Mouse (Mus musculus) embryo, embryonic 10 days (tissue): Measurements from ENCODE around the gene Hspa8.
A peak's percentile ranks its signal among the peaks of the same experiment; 100 is the strongest.
"Not testable (repeated sequence)": the region's sequence is repeated elsewhere in the genome, so short reads cannot be mapped to it uniquely, and the experiment has no call there.

Experiments
- DNase-seq: peaks from one replicate; pipeline ENCODE4 v3.0.0-alpha.2; 2015; ENCODE audit warnings: low spot score

The Hspa8 gene

DNA sequence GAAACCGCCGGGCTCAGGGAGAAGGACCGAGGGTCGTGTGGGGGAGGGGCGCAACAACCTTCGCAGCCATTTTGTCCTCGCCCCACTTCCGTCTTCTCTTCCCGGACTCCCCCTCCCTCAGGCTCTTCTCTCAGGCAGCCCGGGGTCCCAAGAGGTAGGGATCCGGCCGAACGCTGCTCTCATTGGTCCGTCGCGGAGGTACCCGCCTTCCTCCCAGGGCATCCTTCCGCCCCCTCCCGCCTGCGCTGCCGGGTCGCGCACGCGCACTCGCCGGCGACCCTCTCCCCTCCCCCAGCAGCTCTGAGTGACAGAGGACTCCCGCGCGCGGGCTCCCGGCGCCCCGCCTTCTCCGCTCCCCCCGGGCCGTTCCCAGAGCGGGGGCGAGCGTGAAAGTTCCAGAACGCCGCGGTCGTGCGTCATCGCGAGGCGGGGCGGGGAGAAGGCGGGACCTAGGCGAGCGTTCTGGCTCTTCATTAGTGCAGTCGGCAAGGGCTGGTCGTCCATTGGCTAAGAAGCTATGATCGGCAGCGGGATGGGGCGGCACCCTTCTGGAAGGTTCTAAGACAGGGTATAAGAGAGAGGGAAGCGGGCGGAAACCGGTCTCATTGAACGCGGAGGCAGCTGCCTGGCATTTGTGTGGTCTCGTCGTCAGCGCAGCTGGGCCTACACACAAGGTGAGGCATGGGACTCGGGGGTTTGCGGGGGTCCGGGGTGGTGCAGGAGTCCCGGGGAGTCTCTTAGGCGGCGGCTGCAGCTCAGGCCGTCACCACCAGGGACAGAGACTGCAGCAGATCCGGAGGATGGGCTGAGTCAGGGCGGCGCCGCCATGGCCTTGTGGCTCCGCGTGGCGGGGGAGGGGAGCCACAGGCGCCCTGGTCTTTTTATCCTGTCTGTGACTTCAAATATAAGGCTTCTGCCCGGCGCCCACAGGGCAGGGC is at the start of gene Hspa8:
Gene Hspa8 (plus strand): TSS at position 310 of the 938 bp plus-strand sequence.
- DNase-seq: peak; percentile 99

DNA sequence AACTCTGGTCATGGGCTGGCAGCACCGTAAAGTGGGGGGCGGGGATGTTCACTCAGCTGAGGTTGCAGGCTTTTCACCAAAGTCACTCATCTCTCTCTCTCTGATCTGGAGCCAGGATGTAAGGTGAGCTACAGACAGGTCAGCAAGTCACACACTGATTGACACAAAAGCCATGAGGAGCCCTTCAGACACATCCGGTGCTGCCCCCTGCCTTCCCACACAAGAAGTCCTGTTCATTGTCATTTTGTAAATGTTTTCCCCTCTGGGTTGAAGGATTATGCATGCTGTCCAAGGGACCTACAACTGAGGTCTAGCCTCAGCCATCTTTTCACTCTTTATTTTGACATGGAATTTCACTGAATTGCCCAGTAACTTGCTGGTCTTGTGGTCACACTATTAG is 49.0 kb upstream of the Hspa8 start:
- DNase-seq: peak; percentile 47

DNA sequence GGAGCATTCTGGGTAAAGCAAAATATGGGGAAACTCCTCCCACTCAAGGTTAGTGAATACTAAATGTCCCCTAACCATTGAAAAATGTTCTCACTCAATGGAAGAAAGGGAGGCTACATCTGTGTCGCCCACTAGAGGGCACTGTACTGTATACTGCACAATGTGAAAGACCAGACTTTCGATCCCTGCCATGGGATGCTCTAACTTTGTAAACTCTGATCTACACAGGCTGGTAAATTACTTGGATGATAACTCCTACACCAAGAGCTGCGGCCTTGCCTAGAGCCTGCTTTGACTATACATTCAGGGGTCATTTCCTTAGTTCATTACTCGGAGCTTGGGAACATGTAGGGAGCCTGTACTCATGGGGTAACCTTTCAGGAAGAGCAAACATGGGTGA is 44.4 kb upstream of the Hspa8 start:
- DNase-seq: peak; percentile 89

DNA sequence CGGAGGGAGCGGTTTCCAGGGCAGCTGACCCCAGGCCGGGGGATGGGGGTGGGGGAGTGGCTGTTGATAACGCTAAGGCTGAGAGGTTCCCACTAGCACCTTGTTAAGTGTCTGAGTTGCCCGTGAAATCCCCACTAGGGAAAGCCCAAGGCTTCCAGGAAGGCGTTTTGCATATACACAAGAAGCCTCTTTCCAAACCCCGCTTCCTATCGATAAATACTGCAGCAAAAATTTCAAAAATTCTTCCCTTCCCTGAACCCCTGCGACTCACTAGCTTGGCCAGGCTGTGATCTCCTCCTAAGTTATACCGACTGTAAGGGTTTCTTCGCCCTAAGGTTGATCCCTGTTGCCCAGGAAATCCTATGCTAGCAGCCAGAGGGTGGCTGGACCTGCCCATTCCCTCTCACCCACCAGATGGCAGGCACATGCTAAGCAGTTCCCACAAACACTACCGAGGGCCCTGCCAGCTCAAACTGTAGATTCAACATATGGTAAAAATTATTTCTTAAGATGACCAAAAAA is 43.6 kb upstream of the Hspa8 start:
- DNase-seq: peak; percentile 81

DNA sequence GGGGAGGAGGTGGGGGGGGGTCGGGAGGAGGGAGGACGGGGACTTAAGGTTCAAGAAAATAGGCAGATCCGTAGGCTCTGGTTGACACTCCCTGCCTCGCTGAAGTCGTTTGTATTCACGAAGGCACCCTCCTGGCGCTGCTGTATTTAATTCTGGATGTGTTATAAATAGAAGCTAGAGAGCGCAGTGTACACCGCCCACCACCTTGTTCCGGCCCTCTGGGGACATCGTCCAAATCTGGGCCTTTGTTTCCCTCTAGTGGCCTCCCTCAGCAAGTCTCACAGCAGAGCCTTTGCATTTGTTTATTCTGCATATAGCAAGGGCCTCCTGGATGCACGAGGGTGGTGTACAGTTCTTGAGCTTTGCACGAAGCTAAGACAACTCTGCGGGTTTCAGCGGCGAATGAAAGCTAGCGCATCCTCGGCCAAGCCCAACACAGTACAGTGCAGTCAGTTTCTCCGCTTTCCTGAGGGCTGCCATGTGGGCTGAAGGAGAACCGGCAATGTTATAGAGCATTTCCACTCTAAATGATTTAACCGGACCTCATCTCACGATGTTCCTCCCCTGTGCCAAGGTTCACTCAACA is 43.0 kb upstream of the Hspa8 start:
- DNase-seq: peak; percentile 87

DNA sequence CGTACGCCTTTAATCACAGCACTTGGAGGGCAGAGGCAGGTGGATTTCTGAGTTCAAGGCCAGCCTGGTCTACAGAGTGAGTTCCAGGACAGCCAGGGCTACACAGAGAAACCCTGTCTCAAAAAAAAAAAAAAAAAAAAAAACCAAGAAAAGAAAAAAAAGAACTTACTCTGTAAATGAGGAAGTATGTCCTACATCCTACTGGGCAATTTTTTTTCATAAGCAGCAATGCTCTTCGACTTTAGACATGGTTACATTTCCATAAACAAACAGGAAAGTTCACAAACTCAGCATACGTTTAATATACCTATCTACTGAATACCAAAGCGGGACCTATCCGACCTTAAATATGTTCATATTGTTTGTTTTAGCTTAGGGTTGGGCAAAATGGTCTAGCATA is 38.4 kb upstream of the Hspa8 start:
- no peak for DNase-seq

DNA sequence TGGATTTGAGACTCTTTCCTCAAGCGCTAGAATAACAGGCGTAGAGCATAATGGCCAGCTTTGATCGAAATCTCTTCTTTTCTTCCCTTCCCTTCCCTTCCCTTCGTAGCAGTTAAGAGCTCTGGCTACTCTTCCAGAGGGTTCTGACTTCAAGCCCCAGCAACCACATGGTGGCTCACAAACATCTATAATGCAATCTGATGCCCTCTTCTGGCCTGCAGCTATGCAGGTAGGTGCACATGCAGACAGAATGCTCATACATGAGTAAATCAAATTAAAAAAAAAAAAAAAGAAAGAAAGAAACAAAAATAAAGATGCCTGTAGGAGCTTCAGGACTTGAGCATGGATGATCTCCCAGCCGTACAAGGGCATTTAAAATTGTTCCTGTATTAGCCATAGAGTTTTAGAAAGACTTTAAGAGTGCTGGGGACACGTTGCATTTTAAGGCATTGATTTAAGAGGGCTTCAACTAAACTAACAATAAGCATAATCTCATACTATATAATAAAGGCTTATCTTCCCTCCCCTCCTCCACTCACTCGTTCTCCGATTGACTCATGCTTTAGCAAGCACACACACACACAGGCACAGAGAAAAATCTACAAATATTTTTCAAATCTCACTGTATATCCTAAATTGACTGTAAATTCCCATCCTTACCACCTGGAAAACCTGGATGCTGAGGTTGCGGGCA is 35.8 kb upstream of the Hspa8 start:
- DNase-seq: no peak

DNA sequence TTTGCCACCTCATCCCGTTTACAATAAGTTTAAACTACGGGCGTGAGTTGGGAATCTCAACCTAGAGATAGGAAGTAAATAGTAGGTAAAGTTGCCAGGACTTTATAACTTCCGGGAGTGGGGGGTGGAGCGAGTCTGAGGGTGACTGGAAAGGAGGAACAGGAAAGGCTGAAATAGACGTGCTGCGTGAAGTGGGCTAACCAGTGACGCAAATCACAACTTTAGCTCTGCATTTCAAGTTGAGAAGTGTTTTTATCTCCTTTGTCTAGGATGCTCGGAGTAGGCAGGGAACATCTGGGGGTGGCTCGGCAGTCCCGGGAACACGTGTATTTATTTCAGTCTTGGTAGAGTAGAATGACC is 35.2 kb upstream of the Hspa8 start:
- no peak for DNase-seq

DNA sequence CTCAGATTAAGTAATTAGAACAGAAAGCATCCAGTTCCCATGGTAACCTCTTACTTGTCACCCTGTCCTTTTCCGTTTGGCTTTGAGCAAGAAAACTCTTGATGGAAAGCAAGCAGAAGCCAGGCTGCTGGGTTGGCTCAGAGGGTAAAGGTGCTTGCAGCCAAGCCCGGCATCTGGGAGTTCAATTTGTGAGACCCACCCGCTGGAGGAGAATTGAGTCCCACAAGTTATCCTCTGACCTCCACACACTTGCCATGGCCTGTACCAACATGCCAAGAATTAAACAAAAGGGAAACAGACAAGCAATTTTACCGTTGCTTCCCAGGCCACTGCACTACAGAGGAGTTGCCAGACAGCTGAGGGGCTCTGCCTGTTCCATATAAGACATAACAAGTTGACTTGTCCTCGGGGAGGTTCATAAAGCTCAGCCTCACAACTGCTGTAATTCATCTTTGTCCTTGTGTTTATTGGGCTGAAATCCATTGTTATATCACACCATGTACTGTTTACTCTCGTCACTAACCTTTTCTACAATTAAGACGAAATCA is 34.7 kb upstream of the Hspa8 start:
- DNase-seq: no peak

DNA sequence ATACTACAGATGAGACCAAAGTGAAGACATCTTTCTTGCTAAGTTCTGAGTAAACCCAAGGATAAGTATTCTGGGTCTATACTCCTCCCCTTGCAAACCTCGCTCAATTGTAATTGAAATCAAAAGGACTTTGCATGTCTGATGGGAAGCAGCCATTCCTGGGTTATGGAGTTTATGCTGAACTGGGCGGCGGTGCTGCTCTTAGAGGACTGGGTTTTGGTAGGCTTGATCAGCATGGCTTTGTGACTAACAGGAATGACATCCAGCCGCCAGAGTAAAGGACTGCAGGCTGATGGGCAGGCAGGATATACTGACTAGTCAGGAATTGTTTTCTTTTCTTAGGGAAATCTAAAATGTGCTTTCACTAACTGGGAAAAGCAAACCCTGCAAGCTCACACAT is 32.8 kb upstream of the Hspa8 start:
- DNase-seq: no peak

DNA sequence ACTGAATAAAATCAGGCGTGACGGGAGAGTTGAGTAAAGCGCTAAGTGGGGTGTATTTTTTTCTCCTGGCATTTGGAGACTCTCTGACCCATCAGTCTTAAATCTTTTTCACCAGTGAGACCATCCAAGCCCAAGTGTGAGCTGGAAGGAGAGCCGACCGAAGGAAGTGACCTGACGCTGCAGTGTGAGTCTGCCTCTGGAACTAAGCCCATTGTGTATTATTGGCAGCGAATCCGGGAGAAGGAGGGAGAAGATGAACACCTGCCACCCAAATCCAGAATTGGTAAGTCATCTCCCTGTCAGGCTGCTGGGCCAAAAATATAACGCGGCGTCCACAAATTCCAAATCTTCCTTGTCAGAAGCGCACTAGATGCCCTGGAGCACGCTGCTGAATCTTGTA is 28.5 kb upstream of the Hspa8 start:
- no peak for DNase-seq

DNA sequence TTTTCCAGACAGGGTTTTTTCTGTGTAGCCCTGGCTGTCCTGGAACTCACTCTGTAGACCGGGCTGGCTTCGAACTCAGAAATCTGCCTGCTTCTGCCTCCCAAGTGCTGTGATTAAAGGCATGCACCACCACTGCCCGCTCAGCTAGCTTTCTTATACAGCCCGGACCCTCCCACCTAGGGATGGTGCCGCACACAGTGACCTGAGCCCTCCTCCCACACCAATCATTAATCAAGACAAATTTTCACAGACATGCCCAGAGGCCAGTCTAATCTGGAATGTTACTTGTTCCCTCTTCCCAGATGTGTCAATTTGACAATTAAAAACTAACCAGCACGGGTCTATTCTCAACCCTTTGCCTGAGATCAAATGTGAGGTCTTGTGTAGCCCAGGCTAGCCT is 27.6 kb upstream of the Hspa8 start:
- DNase-seq: not testable (repeated sequence)

DNA sequence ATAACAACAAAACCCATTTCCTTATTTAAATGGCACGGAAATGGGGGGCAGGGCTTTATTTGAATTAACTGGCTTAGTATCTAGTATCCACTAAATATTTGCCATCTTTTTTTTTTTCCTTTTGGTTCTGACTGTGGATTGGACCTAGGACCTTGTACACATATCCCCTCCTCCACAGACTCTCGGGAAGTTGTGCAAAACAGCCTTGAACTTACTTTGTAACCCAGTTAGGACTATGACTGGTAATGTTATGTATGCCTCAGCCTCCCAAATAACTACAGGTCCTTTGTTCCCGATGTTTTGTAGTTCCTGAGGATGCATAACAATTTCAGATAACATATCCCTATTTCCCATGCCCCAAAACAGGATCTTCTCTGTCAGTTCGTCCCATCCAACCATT is 26.9 kb upstream of the Hspa8 start:
- no peak for DNase-seq

DNA sequence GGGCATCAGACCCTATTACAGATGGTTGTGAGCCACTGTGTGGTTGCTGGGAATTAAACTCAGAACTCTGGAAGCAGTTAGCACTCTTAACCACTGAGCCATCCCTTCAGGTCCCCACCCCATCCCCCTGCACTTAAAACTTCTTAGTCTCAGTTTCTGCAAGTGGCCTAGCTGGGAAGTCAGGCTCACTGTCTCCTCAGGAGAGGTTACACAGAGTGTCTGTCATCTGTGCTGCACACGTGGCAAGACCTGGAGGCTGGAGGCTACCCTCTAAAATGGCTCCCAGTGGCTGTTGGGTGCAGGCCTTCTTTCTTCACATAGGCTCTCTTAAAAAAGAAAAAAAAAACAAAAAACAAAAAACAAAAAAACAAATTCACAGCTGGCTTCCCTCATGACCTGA is 24.7 kb upstream of the Hspa8 start:
- no peak for DNase-seq

DNA sequence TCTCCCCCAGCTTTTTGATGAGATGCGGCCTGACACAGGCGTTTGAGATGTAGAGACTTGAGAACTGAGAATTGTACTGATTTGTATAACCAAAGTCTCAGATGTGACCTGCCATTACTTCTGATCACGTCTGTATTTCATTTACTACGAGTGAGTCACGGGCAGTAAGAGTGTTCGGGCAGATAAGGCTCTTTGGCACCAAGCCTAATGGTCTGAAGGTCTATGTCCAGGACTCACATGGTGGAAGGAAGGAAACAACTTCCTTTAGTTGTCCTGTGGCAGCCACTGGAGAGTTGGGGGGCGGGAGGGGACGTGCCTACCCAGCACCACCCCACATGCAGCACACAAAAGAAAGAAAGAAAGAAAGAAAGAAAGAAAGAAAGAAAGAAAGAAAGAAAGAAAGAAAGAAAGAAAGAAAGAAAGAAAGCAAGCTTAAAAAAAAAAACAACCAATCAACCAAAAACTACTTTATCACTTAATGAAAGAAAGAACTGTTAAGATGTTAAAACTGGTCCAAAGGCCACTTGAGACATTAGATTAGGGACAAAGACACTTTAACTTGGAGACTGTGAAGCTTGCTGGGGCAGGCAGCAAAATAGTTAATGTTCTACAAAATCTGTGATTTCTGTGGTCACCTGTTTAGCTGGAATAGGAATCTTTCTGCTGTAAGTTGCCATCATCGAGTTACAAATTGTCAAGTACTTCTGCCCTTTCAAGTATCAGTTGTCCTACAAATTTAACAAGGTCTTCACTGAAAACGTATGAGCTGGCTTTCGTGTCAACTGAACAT is 24.1 kb upstream of the Hspa8 start:
- no peak for DNase-seq

DNA sequence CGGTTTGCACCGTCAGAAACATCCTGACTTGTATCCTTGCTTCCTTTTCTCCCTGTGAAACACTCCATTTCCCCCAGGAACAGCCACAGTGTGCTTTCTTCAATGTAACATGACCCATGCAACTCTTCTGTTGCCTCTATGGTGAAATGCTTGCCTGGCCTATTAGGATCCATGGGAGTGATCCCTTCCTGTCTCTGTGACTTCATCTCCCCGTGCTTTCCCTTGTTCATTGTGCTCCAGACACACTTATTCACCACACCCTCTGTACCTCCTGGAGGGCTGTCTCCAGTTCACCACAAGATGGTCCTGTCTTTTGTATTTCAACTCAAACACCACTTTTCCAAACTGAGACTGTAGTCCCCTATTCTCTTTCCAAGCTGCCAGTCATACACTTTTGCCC is 20.7 kb upstream of the Hspa8 start:
- no peak for DNase-seq

DNA sequence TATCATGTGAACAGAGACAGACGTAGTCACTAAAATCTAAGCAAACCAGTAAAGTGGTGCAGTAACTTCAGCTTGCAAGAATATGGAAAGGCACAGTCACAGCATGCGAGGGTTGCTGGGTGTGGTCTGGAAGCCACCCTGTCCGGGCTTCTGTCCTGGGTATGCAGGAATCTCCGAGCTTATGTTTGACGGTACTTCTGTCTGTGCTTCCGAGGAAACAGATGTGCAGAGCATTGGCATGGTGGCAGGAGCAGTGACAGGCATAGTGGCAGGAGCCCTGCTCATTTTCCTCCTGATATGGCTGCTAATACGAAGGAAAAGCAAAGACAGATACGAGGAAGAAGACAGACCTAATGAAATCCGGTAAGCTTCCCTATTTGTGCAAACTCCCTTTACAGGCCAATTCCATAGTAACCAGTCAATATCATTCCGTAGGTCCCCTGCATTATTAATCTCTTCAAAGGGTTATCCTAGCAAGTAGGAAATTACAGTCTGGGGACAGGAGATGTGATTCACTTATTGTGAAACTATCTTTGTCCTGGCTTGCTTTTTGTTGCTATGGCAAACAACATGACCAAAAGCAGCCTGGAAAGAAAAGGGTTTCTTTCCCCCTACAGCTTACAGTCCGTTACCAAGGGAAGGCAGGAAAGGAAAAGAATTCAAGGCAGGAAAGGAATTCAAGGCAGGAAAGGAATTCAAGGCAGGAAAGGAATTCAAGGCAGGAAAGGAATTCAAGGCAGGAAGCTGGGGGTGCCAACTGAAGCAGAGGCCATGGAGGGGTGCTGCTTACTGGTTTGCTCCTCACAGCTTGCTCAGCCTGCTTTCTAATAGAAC is 19.7 kb upstream of the Hspa8 start:
- no peak for DNase-seq

DNA sequence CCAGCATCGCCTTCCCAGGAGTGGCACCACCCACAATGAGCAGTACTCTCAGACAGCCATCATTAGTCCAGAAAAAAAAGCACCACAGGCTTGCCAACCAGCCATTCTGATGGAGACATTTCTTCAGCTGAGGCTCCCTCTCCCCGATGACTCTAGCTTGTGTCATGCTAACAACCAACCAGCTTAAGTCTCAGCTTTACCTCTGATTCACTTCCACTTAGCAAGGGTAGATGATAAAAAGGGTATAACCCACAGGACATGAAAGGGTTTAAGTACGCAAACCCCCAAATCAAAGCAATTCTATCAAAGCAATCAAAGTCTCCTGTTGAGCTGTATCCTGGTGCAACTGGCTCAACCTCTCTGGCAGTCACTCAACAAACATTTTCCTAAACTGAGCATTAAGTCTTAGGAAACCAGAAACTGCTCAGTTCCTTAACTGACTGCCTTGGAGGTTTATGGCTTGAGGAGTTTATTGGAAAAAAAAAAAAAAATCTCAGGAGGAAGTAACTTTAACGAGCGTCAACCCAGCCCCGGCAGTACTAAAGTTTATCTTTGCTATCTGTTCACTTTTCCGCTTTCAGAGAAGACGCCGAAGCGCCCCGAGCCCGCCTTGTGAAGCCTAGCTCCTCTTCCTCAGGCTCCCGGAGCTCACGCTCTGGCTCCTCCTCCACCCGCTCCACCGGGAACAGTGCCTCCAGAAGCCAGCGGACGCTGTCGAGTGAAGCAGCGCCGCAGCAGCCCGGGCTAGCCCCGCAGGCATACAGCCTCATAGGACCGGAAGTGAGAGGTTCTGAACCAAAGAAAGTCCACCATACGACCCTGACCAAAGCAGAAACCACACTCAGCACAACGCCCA is 18.8 kb upstream of the Hspa8 start:
- DNase-seq: no peak

DNA sequence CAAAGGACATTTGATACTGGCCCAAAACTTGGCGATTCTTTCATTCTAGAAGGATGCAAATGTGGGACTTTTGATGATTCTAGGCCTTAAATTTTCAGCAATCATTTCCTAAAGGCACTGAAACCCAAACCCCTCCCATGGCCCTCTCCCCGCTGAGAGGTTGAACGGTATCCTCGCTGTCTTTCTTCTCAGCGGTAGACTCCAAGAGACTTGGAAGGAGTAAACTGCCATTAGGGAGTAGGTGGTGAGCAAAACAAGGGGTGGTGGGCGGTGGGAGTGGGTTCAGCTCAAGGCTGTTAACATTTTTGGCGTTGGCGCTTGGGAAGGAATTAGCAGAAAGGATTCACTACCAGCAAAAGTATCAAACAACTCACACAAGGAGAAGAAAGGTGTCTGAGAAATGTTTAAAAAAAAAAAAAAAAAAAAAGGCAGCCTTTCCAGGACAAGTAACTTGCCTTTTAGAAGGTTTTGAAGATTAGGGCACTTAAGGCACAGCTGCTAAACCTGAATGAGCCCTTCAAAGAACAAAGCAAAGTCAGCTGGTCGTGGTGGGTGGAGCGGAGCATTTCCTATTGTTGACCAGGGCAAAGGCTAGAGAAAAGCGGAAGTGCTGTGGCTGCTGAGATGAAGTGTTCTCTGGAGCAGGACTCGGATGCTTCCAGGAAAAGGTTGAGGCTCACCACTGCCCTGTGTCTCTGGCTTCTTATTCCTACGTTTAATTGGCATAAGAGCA is 17.0 kb upstream of the Hspa8 start:
- DNase-seq: peak; percentile 89
